Mouse (Mus musculus) CH12F3 (cell line): ENCODE data around the gene Prpf8.
"Not testable (repeated sequence)": the region's sequence is repeated elsewhere in the genome, so short reads cannot be mapped to it uniquely, and the experiment has no call there.

ENCODE experiments used
- in situ Hi-C: fragments of 300-500 bp; cut with MboI; formaldehyde crosslinking; loops from 2 replicates; pipeline ENCODE4 v1.14.3; 2020; ENCODE audit warnings: low sequenced_read_pairs

Gene Prpf8

DNA sequence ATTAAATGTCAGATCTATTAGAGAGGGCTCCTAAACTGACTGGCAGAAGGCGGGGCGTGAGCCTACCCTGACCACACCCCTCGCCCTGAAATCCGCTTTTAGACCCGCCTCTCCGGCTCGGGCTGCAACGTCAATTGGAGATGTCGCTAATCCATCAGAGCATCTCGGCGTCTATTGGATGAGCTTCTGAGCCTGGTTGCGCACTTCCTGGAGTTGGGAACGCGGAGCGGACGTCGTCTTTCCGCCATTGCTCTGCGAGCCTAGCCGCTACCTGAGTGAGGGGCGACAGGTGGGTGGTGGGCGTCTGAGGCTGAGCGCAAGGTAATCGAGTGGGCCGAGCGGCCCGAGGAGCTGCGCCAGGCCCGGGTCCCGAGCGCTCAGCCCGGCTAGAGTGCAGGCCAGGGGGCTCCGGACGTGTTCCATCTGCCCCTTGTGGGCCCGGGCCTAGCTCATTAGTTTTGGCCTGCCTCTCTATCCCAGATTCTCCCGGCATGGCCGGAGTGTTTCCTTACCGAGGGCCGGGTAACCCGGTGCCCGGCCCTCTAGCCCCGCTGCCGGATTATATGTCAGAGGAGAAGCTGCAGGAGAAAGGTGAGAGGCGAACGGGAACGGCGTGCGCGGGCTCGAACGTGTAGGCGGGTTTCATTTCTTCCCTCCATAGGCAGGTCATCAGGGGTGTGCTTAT lies at the start of gene Prpf8:
TSS of gene Prpf8 (plus strand) at position 216 of the 685 bp plus-strand sequence.
- in situ Hi-C loops, result no loop called here

DNA sequence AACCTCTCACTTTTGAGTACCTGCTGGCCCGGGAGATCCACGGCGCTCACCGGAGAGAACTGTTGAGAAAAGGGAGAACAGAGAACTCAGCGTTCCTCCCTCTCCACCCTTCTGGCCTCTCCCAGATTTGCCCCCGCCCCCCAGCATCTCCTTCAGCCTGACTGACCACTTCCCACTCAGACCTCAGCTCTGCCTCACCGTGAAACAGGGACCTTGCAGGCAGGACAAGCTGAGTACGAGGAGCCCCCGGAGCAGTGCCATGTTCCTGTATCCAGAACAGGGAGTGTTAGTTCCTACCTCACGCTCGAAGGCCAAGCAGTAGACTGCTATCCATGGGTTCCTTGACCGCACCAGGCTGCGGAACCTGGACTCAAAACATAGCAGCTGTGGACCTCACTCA lies 48.4 kb upstream of the Prpf8 start:
- in situ Hi-C loops, result no loop called here

DNA sequence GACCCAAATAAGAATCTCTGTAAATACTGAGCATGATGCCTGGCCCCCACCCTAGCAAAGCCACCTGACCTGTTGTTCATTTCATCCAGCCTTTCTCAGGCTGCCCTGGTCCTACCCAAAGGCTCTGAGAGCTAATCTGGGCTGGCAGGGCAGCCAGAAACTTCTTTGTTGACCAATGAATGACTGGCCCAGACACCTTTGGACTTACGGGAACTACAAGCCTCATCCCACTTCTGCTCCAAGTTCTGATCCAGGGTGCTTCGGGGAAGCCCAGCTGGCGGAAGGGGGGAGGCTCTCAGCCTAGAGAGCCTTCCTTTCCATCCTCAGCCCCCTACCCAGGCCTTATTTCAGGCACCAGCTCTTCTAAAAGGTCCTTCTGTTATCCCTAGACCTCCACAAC lies 47.8 kb upstream of the Prpf8 start:
- in situ Hi-C loops, result no loop called here

DNA sequence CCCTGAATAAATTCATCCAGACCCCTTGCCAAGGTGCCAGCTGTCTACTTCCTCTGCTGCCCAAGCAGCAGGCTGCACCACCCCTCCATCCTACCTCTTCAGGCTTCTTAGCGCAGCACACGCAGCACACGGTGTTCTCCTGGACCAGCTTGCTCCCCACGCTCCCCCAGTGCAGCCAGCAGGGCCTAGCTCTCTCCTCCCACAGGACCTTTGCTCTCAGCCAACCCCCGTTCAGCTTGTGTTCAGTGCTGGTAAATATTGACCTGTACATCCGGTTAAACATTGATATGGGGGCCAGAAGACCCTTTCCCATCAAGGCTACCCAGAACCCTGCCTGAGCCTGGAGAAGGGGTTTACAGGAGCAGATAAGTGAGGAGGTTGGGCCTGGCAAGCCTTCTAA lies 47.3 kb upstream of the Prpf8 start, which contains the start of gene Serpinf2:
TSS of gene Serpinf2 (minus strand) at position 229 of the 400 bp plus-strand sequence.
- in situ Hi-C loops, result no loop called here

DNA sequence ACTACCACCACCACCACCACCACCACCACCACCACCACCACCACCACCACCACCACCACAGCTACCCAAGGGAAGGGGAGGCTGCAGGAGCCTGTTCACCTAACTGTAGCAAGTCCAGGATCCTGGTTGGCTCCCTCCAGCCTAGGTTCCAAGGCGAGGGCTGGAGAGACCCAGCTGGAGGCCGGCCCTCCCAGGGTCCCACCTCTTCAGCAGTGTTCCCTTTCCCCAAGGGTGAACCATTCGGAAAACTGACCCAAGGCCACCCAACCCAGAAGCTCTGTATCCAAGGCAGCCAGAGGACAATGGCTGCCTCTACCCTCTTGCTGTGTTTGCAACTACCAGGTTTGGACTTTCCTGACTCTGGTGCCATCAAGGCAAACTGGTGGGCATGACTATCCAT lies 46.7 kb upstream of the Prpf8 start:
- in situ Hi-C loops, result no loop called here

DNA sequence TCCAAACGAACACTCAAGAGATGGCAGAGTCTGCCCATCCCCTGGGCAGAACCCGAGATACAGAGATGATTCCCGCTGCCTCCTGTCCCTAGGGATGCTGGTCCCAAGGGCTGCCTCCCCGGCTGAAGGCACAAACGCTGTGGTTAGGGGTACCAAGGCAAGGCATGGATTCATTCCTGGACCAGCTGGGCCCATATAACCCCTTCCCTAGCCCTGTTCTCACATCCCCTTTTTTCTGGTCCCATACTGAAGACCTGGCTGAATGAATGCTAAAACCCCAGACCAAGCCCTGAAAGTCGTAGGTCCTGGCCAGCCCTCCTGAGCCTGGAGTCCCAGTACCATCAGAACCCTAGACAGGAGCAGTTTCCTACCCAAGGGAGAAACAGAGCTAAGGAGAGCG lies 45.6 kb upstream of the Prpf8 start:
- in situ Hi-C loops, result no loop called here

DNA sequence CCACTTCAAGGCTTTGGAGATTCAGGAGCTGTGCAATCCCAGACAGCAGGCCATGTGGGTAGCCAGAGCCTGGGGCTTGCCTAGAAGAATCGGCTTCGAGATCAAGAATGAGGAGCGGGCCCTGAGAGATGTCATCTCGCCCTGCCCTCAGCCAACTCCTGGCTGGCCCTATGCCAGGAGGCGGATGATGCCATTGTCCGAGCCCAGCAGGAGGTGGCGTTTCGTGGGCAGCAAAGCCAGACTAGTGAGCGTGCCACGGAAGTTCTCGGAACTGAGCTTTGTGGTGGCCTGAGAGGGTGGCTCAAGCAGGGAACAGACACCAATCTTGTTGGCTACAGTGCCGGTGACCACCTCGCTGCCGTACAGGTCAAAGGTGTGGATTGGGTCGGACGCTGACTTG lies 45.0 kb upstream of the Prpf8 start:
- in situ Hi-C loops, result no loop called here

DNA sequence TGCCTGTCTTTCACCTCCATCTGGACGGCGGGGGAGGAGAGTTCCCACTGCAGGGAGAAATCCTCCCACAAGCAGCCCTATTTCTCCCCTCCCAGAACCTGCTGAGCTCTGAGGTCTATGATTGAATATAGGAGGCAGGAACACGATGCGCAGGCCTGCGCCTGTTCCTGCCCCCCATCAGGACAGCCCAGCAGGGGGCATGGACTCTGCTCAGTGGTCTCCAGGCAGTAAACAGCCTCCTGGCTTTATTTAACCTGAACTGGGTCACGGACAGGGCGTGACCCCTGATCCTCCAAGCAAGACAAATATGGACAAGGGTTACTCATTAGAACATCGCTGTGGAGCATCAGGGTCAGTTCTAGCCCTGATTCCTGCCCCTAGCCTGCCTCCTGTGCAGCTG lies 42.9 kb upstream of the Prpf8 start:
- in situ Hi-C loops, result no loop called here

DNA sequence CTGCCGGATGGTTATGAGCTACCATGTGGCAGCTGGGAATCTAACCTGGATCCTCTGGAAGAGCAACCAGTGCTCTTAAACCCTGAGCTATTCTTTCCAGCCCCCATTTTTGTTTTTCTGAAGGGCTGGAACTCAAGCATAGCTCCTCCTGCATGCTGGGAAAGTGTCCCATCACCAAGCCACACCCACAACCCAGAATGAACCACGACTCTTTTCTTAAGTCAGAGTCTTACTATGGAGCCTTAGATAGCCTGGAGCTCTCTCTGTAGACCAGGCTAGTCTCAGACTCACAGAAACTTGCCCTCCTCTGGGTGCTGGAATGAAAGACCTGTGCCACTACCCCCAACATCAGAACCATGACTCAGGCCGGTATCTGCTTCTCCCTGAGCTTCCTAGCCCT lies 38.0 kb upstream of the Prpf8 start:
- in situ Hi-C loops, result no loop called here

DNA sequence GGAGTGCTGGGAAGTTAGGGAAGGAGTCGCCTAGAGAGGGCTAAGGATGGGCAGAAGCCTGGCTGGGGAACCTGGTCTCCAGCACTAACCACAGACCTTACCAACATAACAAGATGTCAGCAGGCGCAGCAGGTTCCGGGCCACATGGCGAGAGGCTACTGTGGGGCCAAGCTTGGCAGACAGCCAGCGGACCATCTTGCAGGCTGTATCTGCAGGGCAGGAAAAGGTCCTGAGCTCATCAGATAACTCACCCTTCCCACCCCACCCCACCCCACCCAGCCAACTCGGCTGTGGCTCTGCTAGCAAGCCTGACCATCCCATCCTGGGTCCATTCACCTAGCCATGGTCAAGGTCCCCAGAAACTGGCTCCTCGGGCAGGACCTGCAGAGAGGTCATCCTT lies 36.9 kb upstream of the Prpf8 start:
- in situ Hi-C loops, result no loop called here

DNA sequence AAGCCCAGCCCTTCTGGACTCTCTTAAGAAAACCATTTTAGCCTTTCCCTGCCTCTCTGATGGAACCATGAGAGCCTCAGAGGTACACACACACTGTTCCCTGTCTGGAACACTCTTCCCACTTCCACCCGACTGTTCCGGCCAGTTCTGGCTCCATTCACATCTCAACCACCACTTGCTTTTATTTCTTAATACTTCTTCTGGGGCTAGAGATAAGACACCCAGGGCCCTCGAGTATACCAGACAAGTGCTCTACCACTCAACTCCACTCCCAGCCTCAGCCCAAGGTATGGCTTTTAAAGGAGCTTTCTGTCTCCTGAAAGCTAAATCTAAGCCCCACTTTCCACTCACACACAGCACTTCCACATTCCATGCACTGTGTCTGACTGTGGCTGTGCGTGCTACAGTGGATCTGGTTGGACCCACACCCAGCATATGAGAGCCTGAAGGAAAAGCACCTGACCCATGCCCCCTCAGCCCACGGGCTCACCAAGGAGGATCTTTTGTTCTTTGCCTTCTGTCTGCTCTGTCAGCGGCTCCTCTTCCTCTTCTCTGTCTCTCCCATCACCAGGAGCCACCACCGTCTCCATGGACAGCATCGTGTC lies 36.2 kb upstream of the Prpf8 start:
- in situ Hi-C loops, result no loop called here

DNA sequence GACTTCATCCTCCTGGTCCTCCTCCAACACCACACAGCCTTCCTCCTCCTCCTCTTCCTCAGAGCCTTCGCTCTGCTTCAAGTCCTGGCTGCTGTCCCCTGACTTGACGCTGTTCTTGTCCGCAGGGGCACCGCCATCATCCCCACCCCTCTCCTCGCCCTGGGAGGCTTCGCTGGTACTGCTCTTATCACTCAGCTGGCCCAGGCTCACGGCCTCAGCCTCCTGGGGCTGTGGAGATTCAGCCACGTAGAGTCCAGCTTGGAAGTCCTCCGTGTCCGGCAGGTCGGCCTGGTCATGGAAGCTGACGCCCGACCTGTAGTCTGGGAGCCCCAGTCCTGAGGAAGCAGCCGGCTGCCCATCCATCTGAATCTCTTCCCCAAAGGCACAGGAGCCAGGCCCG lies 35.7 kb upstream of the Prpf8 start:
- in situ Hi-C loops, result no loop called here

DNA sequence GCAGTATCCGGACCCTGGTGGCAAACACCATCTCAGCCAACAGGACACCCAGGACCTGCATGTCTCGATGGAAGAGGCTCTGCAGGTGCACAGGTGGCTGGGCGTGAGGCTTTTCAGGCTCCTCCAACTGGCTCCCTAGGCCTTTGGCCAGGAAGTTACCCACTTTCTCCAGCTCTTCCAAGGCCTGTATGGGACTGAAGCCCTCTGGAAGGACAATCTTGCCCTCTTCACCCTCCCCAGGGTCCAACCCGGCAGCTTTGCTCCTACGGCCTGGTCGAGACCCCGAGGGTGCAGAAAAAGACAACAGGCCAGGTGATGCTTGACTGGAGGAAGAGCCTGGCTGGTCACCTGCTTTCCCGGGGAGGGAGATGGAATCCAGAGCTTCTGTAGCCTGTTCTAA lies 34.5 kb upstream of the Prpf8 start:
- in situ Hi-C loops, result no loop called here

DNA sequence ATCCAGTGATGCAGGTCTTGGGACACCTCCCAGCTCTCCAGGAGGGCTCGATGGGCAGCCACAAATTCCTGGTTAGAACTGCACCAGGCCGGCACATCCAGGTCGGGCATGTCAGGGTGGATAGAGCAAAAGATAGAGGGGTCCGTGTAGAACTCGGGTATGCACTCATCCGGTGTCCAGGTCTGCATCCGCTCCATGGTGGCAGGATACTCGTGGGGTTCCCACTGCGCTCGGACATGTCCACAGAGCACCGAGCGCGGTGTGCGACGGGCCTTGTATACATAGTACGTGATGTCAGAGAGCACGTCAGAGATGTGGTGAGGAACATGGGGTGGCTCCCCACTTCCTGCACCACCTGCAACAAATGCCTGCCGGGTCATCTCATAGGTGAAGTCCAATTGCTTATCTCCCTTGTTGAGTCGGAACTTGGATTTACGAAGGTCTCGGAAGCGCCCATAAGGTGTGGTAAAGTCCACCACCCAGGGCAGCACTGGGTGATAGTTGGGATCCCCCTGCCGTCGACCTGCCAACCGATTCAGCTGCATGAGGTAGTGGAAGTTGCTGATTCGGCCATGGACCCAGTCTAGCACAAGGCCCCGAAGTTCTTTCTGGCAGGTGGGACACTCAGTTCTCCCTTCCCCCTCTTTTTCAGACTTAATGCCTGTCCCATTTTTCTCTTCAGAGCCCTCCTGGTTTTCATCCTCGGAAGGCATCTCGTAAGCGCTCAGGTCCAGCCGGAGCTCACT lies 33.6 kb upstream of the Prpf8 start:
- in situ Hi-C loops, result no loop called here

DNA sequence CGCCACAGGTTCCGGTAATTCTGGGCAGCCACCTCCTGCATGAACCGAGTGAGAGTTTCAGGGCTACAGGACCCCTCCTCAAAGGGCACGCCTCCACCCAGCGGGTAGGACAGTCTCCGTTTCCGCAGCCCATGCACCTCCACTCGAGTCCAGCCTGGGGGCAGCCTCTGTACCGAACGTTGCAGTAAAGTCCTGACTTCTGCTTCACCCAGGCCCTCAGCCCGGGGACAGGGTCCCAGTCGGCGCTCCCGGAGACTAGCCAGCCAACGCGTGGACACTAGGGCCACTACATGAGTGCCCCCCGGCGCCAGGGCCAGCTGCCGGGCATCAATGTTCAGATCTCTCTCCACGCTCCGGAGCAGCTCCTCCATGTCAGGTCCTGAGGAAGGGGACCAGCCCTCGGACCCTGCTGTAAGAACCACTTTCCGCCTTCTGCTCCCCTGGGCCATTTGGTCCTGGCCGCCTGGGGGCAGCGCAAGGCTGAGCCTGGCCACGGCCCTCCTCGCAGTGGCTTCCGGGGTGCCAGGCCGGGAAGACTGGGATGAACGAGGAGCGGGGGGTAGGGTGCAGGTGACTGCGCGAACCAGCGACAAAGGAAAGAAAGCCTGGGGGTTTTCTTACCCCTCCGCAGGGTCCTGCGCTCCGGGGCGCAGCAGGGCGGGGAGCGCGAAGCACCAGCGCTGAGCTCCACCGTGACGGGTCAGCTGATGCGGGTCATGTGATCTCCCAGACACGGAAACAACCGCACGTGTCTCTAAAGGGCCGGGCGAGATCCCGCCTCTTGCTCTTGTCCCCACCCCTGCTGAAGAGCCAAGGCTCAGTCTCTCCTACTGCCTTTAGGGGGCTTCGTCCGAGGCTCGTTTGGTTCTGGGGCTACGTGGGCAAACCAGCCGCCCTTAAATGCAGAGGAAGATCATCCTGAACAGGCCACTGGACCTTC lies 32.4 kb upstream of the Prpf8 start, which contains the start of gene Wdr81:
TSS of gene Wdr81 (minus strand) at position 727 of the 940 bp plus-strand sequence.
- in situ Hi-C loops, result no loop called here

DNA sequence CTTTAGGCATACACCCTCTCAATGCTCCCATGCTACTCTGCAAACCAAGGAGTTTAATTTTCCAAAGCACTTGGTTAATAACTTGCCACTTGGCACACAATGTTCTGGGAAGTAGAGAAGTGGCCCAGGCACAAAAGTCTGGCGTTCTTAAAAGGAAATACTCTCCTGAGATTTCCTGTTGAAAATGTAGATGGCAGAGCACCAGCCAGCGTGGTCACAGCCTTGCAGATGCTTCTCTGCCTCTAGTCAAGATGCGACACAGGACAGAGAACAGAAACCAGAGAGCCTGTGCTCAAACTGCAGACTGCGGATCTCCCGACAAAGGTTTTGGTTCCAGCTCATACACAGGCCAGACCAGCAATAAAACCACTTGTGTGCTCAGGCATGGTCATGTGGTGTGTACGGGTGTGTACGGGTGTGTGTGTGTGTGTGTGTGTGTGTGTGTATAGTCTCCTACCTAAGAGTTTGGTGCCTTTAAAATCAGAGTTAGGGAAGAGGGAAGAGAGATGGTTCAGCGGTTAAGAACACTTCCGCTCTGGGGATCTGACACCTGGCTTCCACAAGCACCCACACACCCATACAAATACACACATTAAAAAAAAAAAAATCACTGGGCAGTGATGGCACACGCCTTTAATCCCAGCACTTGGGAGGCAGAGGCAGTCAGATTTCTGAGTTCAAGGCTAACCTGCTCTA lies 31.4 kb upstream of the Prpf8 start:
- in situ Hi-C loops, result no loop called here

DNA sequence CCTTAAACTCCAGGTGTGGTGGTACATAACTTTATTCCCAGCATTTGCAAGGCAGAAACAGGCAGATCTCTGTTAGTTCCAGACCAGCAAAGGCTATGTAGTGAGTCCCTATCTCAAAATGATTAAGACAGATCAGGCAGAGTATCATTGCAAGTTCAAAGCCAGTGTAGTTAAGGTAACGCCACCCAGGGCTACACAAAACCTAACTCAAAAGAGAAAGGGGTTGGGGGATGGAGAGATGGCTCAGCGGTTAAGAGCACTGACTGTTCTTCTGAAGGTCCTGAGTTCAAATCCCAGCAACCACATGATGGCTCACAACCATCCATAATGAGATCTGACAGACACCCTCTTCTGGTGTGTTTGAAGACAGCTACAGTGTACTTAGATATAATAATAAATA lies 30.6 kb upstream of the Prpf8 start:
- in situ Hi-C loops, result not testable (repeated sequence)

DNA sequence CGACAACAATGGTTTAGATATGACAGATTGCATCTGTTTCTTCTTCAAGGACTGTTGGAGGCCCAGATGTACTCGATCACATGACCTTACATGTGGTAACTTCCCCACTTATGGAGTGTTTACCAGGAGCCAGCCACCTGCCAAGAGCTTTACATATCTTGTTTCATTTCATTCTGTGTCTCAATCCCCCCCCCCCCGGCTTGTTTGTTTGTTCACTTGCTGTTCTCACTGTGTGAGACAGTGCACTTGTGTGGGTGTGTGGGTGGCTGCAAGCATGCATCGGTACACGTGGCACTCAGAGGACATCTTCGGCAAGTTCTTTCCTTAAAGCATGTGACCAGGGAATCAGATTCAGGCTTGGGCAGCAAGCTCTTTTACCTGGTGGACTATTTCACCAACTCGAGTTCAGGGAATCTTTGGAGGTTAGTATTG lies 30.2 kb upstream of the Prpf8 start:
- in situ Hi-C loops, result no loop called here

DNA sequence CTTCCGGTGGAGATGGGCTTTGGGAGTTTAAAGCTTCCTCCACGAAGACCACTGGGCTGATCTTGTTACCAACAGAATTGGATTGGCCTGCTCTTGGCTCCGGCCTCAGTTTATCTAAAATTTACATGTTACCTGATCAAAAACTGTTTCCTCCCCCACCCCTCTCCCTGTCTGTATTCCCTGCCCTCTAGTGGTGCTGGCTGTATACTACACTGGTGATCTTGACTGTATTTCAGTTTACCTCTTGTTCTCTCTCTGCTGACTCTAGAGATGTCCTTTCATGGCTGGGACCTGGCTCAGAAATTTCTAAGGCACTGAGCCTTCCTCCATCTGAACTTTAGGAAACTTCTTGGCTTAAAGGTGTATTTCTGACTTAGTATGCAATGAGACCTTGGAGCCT lies 28.4 kb upstream of the Prpf8 start:
- in situ Hi-C loops, result no loop called here

DNA sequence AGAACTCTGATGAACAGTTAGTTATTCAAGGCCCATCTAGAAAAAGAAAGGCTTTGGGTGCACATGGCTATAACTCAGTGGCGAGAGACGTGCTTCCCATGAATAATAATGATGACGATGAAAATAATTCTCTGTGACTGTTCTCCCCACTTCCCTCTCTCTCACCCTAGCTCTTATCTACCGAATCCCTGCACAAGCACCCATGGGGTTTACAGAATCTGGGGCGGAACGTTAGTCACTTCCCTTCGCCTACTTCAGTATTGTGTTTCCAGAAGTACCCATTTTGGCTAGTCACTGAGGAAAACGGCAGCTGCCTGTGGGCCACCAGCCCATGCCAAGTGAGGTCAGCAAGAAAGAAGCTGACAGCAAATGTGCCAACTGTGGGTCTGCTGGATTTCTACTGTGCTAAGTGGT lies 28.0 kb upstream of the Prpf8 start:
- in situ Hi-C loops, result no loop called here
